Mouse (Mus musculus): ENCODE results near the gene Olfr876.
A peak's percentile ranks its signal among the peaks of the same experiment; 100 is the strongest.
"Not testable (repeated sequence)": the region's sequence is repeated elsewhere in the genome, so short reads cannot be mapped to it uniquely, and the experiment has no call there.

The Olfr876 gene

DNA sequence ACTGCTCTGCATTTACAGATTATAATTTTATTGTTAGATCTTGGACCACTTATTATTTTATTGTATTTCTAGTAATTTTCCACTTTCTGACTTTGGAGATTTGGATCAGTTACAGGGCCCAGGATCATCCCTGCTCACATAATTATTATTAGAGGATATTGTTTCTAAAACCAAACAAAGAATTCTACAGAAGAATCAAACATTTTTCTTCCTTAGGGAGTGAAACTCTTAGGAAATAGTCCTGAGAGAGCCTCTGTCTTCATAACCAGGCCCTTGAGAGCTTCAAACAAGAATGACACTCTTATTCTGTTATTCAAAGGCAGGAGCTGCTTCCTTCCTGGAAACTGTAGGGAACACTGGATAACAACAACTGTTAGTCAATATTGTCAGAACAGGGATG lies at the start of gene Olfr876:
Olfr876 (plus strand) TSS at position 301 of the 400 bp plus-strand sequence.
- no peak for DNase-seq

DNA sequence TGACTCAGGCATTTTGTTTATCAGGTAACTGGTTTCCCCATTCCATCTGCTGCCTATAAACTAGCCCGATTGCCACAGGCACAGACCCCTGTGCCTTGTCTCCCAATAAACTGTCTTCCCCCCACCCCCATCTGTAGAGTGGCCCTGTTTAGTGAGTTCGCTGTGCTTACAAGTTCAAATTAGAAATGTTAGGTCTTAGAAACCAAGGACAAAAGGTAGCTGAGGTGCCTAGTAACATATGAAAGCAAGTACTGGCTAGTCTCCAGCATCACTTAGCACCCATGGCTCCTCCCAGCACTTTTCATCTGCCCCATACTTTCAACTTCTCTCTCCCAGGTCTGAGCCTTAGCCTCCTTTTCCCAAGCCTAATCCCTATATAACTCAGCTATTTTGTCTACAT lies 41.1 kb upstream of the Olfr876 start:
- no peak for DNase-seq

DNA sequence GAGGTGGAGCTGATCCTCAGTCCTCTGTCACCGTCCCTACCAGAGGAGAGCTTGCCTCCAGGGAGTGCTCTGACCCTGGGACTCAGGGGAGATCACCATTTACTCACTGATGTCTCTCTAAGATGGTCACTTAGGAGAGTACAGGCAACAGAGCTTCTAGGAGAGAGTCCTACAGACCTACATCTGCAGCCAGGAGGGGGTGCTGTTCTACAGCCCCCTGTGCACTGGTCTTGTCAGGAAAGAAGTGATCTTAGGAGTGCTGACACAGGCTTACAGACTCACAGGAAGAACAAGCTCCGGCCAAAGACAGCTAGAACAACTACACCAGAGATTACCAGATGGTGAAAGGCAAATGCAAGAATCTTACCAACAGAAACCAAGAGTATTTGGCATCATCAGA lies 40.3 kb upstream of the Olfr876 start:
- DNase-seq = no peak

DNA sequence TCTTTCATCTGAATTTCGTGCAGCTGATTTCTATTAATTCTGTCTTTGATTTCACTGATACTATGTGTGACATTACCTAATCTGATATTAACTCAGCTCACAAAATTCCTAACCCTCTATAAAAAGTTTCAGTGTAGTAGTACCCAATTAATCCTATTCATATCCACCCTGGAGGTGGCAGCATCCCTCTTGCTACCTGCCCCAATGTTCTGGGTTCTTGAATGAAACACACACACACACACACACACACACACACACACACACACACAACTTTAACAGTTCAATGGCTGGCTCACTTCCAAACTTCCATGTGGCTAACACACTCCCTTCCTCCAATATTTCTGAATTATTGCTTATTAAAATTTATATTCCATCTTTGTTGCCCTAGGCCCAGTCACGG lies 32.2 kb upstream of the Olfr876 start:
- no peak for DNase-seq

DNA sequence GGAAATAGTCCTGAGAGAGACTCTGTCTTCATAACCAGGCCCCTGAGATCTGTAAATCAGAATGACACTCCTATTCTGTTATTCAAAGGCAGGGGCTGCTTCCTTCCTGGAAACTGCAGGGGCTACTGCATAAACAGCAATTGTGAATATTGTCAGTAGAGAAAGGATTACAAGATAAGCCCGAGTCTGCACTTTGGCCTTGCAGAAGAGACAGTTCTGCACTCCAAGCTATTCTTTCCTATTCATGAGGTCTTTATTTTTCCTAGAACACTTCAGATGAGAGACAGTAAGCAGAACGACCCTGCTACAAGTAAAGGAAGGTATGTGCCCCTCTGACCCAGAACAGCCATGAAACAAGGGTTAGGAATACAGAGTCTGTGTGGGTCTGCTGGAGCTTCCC lies 31.1 kb upstream of the Olfr876 start, which contains the start of gene Olfr875:
Olfr875 (plus strand) TSS at position 99 of the 400 bp plus-strand sequence.
- no peak for DNase-seq

DNA sequence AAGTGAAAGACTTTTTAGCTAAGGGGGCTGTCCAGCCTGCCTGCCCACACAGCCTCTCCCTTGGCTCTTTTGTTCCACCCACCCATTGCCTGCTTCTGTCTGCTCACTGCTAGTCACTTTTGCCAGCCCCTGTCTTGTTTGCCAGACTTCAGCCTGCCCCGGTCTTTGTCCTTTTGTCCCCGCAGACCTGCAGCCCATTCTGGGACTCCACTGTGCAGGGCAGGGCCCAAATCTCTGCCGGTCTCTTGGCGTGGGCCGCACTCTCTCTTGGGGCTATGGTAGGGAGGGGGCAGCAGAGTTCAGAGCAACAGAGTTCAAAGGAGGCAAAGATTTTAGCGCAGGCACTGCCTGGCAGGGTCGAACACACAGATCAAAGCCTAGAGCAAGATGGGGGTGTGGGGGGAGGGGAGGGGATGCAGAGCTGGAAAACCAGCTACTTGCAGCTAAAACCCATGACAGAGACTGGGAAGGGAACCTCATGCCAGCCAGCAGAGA lies 20.0 kb upstream of the Olfr876 start:
- DNase-seq = peak; percentile 10 to 13

DNA sequence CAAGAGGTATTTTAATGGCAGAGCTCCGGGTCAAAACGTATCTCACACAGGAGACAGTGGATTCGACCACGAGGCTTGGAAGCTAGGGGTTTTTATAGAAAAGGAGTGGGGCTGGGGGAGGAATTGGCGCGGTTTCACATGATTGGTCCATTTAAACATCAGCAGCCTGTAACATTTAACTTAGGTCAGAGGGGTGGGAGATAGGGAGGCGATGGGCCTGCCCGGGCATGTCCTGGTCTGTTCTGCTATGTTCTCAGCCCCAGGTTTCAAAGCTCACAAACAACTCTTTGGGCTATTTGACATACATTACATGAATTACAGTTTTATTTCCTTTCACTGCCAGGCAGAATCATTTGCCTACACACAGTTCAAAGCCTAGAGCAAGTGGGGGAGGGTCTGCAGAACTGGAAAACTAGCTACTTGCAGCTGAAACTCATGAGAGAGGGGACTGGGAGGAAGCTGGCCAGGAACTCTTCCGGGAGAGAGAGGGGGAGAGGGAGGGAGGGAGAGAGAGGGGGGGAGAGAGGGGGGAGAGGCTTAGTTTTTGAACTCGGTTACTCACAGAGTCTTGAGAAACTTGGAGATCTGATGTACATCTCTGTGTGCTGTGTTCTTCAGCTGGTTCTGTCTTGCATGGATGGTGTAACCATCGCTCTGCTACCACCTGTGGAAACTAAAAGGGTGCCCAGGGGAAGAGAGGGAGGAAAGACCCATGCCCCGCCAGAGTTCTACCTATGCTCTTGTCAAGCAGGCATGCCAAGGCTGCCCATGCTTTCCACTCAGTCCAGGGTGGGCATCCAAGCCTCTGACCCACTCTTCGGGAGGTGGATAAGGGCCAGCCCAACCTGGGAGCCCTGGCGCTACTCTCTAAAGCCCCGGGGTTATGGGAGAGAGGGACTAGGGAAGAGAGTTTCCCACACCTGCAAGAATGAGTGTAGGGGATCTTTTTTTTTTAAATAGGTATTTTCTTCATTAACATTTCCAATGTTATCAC lies 19.1 kb upstream of the Olfr876 start:
- not testable (repeated sequence) for DNase-seq

DNA sequence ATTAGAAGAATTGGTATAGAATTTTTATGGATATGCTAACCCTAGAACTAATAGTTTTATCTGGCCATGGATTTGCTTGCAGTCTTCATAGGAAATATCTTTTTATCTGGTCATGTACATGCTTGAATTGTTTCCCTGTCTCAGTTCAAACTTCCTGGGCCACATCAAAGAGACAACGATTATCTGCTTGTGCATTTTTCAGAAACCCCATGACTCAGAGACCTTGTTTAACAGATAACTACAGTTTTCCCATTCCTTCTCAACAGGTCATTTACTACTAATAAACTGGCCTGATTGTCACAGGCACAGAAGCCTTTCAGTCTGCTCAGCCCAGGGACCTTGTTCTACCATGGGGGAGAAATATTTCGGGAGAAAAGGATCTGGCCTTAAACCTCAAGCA lies 16.4 kb upstream of the Olfr876 start:
- DNase-seq = no peak

DNA sequence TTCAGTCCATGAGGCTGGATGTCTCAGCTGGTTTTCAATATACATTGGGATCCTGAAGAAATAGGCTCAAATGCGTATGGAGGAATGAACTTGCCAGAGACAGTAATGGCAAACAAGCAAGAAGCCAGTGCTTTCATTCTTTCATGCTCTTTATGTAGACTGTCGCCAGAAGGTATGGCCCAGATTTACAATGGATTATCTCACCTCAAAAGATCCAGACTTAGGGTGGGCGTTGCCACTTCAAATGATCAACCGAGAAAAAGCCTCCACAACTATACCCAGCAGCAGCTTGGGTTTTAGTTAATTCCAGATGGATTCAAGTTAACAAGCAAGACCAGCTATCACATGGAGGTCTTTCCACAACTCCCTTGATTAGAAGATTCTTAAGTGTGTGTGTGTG lies 776 bp upstream of the Olfr876 start:
- DNase-seq = no peak

DNA sequence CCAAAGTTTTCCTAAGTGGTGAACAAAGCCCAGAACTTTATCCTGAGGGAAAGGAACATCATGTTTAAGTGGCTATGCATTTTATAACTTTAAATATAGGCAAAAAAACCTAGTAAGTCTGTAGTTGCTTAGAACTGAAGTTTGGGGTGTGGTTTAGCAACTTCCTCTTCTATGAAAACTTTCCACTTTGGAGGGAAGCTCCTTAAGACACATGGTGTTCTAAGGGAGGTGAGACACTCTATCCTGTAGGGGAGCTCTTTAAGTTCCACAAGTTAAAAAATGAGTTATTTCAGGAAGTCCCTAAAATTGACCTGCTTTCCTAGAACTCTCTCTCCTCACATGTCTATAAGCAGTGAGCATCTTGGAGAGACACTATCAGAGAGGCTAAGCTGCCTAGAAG lies 4.4 kb downstream of the Olfr876 start:
- no peak for DNase-seq

DNA sequence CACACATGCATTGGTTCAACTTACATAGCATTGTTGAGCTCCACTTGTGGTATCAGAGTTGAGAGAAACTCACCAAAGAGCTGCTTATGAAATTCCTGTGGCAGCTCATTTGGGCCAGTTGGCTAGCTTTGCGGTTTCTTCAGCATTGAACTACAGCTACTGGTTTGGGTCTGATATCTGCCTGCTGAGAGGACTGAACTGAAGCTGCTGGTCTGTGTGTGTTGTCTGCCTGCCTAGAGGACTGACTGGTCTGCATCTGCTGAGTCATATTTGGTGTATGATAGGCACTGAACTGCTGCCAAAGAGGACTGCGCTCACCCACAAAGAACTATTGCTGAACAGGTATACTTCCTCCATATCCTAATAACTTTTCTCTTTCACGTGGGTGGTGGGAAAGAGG lies 5.6 kb downstream of the Olfr876 start:
- no peak for DNase-seq

DNA sequence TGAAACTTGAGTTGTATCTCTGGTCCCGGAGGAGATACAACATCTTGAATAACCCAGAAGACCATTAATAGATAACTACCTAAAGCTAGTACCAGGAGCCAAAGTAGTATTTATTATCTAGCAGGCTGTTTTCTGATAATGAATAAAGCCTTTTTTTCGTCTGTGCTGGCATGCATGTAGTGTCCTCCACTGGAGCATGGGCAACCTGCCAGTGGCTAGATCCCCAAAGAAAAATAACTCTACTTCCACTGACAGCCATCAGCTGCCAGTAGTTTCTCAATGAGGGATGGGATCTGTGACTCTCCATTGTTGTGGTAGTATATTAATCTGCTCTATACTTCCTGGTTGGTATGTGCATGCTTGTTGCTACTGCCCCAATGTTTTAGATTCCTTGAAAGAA lies 6.1 kb downstream of the Olfr876 start:
- DNase-seq = peak; percentile 3 to 8

DNA sequence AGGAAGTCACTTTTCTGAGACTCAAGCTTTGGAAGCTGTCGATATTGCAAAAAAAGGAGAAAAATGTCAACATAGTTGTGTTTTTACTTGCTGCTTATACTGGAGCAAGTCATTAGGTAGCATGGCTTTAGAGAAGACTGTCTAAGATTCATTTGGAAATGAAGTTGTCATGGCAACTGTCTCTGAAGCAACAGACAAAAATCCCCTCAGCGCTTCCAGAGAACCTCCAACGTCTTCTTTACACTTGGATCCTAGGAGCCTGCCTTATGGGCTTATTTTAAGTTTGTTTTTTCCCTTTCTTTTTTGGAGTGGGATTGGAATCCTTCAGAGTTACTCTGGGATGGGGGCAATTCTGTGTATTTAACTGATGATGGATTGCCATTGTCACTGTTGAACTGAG lies 11.9 kb downstream of the Olfr876 start:
- DNase-seq = no peak

DNA sequence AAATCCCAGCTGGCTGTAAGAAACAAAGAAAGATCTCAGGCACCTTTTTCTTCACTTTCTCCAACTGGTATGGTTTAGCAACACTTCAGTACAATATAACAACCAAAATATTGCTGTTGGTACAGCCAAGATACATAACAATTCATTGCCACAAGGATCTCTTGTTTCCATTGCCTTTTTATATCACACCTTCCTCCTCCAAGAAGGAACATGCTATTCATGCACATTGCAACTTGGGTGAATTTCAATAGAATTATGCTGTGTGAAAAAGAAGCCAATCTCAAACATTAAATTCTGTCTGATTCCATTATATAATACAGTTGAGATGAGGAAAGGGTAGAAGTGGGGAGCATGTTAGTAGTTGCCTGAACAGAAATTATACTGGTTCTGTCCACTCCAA lies 27.1 kb downstream of the Olfr876 start:
- no peak for DNase-seq

DNA sequence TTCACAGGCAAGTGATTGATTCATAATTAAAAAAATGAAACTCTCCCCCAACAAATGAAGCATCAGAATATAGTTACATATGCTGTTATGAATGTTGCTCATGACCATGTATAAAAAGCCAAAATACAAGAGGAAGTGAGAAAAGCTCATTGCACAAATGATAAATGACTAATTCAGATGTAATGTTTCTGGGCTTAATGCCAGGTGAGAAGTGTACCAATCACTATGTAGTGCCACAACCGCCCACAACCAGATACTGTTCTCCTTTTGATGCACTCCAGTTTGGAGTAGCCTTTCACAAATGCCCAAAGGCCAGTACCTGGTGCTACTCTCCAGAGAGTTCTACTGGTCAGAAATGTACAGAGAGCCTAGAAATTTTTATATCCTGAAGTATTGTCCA lies 30.5 kb downstream of the Olfr876 start:
- no peak for DNase-seq

DNA sequence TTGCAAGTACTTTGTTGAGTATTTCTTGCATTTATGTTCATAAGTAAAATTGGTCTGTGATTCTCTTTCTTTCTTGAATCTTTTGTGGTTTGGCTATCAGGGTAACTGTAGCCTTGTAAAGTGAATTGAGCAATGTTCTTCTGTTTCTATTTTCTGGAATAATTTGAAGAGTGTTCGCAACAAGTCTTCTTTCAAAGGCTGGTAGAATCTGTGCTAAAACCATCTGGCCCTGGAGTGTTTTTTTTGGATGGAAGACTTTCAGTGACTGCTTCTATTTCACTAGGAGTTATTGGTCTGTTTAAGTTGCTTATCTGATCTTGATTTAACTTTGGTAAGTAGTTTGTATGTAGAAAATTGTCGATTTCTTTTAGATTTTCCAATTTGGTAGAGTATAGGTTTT lies 46.4 kb downstream of the Olfr876 start:
- no peak for DNase-seq

DNA sequence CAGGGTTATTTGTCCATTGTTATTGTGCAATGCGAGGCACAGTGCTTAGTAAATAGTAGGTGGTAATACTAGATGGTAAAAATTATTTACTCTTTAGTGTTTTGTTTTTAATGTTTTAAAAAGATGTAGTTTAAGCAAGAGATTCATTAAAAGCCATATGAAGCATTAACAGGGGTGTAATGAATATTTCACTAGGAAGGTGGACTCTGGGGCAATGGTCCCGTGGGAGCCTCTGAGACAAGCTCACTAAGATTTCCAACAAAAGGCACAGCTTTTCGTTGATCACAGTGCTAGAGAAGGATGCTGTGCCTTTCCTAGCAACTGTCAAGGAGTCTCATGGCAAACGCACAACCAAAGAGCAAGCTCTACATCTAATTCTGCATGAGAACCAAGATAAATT lies 51.1 kb downstream of the Olfr876 start, which contains the start of gene Olfr877:
Olfr877 (plus strand) TSS at position 301 of the 400 bp plus-strand sequence.
- no peak for DNase-seq
